Mouse (Mus musculus): ENCODE data around the gene Cyp4f37. TPM values are rescaled to one million over a fixed set of nuclear protein-coding genes. Genes with fewer than 3 reads are reported as not detected.
A peak's percentile ranks its signal among the peaks of the same experiment; 100 is the strongest.

The Cyp4f37 gene
- polyA plus RNA-seq, 1 experiment from 2014 or later = not detected

DNA sequence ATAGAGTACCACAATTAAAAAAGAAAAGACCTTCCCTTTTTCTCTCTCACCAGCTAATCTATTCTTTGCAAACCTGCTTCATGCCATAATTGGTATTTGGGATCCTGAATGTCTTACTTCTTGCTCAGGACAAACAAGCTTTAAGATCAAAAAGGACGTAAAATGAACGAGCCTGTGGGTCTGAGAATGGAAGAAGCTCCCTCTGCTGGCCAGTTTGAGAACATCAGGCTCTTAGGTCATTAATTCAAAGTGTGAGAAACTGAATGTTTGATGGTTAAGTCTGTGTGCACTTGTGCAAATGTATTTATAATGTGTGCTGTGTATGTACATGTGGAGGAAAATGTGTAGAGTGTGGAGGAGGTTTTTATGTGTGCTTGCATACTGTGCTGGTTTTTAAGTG is 59.3 kb downstream of the Cyp4f37 start:
- DNase-seq (ENCODE audit: low spot score) = peak; percentile 76

- no peak for DNase-seq (ENCODE audit: low spot score)
These were observed 64.1 kb downstream of the Cyp4f37 start, which contains the start of gene Cyp4f15 for GRCm38 (mm10) chr17:32685048-32685750. Cyp4f15 (plus strand) TSS chr17:32685627.

Other genes with a start within 250 kb of the Cyp4f37 start
- gene Wiz, start 231.9 kb upstream of the Cyp4f37 start, polyA plus RNA-seq (2015; fragmentation: Nextera tagmentation; extraction: Ambion mirVana) = 13.2 and 15.3 TPM in 2 replicates
- gene Rasal3, start 217.7 kb upstream of the Cyp4f37 start, polyA plus RNA-seq (2015; fragmentation: Nextera tagmentation; extraction: Ambion mirVana) = 164 and 165 TPM in 2 replicates
- gene Pglyrp2, start 197.1 kb upstream of the Cyp4f37 start, polyA plus RNA-seq (2015; fragmentation: Nextera tagmentation; extraction: Ambion mirVana) = 32.4 and 34.4 TPM in 2 replicates
- gene Cyp4f39, start 168.6 kb upstream of the Cyp4f37 start, polyA plus RNA-seq (2015; fragmentation: Nextera tagmentation; extraction: Ambion mirVana) = 0.30 and 0.69 TPM in 2 replicates
- gene Cyp4f17, start 115.3 kb upstream of the Cyp4f37 start, polyA plus RNA-seq (2015; fragmentation: Nextera tagmentation; extraction: Ambion mirVana) = 2.2 and 3.0 TPM in 2 replicates
- gene Cyp4f16, start 84.8 kb upstream of the Cyp4f37 start, polyA plus RNA-seq (2015; fragmentation: Nextera tagmentation; extraction: Ambion mirVana) = 5.6 and 6.3 TPM in 2 replicates
- gene Cyp4f40, start 37.6 kb downstream of the Cyp4f37 start, polyA plus RNA-seq (2015; fragmentation: Nextera tagmentation; extraction: Ambion mirVana) = not detected in 2 replicates
- gene Cyp4f15, start 64.3 kb downstream of the Cyp4f37 start, polyA plus RNA-seq (2015; fragmentation: Nextera tagmentation; extraction: Ambion mirVana) = 0.05 TPM in 1 of 2 replicates, not detected in the other
- gene Zfp871, start 167.0 kb downstream of the Cyp4f37 start, polyA plus RNA-seq (2015; fragmentation: Nextera tagmentation; extraction: Ambion mirVana) = 26.8 and 32.7 TPM in 2 replicates
- 0.05 and 0.21 TPM in 2 replicates for gene Zfp811, start 188.6 kb downstream of the Cyp4f37 start, polyA plus RNA-seq (2015; fragmentation: Nextera tagmentation; extraction: Ambion mirVana)
- 7.0 and 7.9 TPM in 2 replicates for gene Zfp799, start 209.0 kb downstream of the Cyp4f37 start, polyA plus RNA-seq (2015; fragmentation: Nextera tagmentation; extraction: Ambion mirVana)

Measured in thymus, postnatal 0 days (tissue).